Mouse (Mus musculus) cerebellum, postnatal 36 days (tissue): ENCODE data around the gene Ift172.

ENCODE experiments used
- DNase-seq, 2 experiments: peaks; one replicate each; pipeline ENCODE4 v3.0.0; 2021 to 2022; ENCODE audit warnings: mixed read lengths in 2 of 2

Ift172 gene

DNA sequence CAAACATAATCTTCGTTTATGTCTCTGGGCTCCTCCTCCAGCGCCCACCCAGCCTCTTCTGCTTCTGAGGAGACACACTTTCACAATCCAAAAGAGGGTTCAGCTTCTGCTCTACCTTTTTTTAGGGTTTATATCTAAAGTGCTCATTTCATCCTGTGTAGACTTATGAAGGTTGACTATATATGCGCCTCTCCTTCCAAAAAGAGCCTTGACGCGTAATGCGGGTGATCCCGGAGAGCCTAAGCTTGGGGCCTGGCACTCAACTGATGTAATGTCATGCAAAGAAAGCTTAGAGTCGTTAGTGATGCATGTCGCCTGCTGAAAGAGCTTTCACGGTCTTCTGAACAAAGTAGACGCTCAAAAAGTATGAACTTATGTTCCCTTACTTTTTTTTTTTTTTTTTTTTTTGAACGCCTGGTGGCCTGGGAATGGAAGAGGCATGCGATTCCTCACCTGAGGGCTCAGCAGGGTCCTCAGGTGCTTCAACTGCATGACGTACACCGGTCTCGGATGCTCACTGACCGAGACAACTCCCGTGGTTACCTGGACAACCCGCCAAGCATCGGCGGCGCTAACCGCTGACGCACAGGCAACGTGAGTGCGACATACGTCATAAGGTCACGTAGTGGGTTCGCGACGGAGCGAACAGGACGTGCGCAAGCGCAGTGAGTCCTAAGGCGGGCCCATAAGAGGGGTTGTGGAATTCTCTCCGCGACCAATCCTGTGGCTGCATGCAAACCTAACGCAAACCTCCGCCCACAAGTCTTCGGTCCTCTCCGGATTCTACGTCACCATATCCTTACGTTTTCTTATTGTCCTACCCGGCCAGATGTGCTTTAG lies at the start of gene Ift172:
Ift172 (minus strand) TSS at position 596 of the 840 bp plus-strand sequence.
- peak; percentile 95 to 96 for DNase-seq

DNA sequence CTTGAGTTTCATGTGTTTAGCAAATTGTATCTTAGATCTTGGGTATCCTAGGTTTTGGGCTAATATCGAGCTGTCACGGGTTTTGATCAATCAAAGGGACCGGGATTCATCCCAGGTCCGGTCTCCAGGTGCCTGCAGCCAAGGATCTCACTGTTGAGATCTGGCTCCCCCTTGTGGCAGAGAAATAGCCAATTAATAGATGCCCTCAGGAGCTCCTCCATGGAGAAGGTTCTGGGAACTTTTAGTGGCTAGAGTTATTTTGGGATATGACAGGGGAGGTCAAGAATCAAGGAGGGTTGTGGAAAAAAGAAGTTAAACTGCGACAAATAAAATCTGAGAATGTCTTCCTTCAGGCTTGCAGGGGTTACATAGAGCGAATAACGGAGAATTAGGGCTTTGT lies 37.3 kb upstream of the Ift172 start:
- DNase-seq = peak; percentile 54 to 70

DNA sequence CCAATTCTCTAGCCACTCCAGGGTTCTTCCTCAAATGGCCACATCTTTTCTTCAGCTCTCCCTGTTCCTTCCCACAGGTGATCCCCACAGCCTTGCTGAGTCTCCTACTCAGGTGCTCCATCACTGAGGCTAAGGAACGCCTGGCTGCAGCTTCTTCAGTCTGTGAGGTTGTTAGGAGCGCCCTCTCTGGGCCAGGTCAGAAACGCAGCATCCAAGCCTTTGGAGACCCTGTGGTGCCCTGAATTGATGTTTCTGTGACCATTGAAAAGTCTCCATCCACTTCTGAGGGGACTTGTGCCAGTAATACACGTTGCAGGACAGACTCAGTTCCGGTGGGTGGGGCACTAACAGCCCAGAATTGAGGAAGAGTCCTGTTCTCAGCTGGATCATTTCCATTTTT lies 35.9 kb upstream of the Ift172 start:
- DNase-seq = peak in 1 of 2 experiments; percentile 3

DNA sequence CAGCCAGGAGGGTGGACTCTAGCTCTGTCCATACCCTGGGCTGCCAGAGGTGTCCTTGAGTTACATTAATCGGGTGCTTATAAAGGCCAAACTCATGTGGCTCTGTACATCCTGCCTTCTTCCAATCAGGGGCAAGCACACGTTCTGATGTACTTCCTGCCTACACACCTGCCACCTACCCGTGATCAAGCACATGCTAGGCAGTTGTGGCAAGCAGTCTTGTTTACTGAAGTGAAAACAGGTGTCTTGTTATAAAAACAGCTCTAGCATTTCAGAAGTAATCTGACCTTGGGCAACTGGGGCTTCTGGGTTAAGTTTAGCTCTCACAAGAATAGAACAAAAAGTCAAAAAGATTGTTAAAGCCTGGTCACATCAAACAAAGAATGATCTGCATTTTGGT lies 33.2 kb upstream of the Ift172 start:
- DNase-seq = no peak

DNA sequence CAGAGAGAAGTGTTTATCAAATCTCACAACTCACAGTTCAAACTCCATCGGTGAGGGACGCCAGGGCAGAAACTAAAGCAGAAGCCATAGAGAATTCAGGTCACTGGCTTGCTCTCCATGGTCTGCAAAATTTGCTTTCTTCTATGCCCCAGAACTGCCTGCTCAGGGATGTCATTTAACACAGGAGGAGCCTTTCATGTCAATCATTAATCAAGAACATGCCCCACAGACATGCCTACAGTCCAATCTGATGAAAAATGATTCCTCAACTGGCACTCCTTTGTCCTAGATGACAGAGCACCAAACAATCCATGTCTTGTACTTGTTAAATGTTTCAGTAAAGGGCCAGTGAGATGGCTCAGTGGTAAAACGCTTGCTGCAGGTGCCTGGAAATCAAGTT lies 31.9 kb upstream of the Ift172 start:
- DNase-seq = no peak

DNA sequence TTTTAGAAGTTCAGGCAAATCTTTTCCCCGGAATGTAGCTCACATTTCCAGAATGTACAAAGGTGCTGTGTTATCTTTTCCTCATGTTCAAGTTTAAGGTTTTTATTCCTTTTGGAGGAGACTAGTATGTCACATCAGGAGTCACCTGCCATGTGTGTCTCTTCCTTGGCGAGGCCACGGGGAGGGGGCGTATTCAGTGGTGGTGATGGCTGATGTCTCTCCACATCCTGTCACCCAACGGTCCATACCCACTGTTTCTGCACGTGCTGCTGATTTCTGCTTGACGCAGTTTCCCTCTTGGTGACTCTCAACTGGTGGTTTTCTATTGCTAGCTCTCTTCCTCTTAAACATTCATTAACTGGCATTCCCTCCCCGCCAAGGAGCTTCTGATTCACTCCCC lies 21.9 kb upstream of the Ift172 start:
- DNase-seq = no peak

DNA sequence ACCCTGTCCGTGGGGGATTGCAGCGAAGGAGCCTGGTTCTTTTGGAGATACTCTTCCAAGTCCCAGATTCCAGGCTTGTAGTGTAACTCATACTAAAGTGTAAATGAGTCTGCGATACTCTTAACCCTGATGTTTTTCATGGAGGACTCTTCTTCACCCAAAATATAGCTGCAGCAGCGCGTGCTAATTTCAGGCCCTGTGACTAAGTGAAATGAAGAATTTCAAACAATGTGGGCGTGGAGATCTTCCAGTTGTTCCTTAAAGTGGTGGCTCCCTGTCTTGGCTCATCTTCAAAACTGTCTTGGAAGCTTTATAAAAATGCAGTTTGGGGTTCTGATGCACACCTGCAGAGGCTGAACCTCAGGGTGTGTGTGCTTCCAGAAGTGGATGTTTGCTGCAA lies 12.2 kb upstream of the Ift172 start:
- no peak for DNase-seq

DNA sequence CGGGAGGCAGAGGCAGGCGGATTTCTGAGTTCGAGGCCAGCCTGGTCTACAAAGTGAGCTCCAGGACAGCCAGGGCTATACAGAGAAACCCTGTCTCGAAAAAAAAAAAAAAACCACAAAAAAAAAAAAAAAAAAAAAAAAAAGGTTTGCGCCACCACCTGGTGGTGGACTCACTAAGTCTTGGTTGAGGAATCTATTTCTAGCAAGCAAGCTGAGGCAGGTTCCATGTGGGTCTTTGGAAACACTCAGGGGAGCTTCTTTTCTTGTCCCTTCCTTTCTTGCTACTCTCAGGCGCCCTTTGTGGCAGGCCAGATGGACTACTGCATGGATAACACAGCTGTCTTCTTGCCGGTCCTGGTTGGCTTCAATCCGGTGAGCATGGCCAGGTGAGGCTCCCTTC lies 10.9 kb upstream of the Ift172 start:
- DNase-seq = no peak

DNA sequence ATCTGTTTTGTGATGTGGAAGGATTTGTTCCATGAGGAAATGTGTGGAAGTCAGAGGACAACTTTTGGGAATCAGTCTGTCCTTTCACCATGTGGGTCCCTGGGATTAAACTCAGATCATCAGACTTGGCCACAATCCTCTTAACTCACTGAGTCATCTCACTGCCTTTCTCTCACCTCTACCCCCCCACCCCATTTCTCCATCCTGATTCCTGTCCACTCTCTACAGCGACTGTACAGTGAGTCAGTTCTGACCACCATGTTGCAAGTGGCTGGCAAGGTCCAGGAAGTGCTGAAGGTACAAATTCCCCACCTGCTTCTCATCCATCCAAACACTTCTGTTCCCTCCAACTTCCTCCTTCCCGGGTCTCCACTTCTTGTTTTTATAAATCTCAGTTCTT lies 7.6 kb upstream of the Ift172 start:
- DNase-seq = no peak

DNA sequence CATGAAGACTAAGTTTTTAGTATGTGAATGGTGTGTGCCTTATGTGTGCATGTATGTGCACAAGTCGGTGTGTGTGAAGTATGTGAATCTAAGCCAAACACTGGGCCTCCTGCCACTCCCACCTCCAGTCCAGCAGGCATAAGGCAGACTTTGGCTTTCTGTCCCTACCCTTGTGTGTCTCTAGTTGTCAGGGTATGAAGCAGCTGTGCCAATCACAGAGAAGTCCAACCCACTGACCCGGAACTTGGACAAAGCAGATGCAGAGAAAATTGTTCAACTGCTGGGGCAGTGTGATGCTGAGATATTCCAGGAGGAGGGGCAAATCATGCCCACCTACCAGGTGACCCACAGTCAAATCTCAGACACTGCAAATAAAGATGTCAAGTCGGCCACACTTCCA lies 7.1 kb upstream of the Ift172 start:
- no peak for DNase-seq

DNA sequence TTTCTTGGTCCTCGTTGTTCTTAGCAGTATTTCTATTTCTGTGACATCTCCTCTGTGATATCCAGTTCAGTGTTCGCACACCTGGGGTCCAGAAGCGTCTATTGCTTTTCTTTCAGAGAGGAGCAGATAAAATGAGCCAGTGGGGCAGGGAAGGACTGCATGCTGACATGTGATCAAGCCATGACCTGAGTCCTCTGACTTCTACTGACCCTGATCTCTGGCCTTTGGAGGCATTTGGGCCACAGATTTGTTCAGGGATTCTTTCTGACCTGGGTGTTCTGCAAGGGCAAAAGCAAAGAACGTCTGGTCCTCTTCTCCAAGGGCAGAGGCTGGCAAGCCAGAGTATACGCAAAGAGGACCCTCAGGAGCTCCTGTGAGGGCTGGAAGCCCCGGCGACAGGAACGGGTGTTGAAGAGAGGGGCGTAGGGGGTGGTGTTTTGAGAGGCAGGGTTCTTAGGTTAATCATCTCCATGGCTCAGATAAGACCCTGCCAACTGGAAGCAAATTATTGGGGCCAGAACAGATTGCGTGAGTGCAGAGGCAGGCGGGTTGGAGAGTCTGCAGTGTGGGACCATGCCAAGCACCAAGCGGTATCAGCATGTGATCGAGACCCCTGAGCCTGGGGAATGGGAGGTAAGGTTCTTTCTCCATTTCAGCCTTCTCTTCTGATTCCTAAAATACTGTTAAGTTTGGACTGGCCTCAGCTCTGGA lies 6.3 kb upstream of the Ift172 start, which contains the start of gene Gckr:
Gckr (plus strand) TSS at position 397 of the 711 bp plus-strand sequence.
- no peak for DNase-seq

DNA sequence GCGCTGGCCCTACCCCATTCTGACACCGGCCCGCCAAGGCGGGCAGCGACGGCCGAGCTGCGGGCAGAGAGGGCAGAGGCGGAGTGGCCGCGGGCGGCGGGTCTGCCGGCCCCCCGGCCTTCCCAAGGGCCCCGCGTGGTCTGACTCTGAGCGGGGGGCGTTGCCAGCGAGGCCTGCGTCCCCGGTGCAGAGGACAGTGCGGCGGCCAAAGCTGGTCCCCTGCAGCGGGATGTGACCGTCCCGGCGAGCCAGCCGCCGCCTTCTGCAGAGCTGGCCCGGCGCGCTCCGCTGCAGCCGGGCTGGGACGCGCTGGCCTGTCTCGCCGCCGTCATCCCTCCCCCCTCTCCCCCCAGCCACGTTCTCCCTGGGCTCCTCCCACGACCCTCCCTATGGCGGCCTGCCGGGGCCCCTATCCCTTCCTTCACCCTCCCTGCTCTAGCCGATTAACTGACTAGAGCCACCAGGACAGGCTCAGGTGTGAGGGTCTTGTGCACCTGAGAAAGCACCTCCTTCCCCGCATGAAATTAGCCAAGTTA lies 4.8 kb upstream of the Ift172 start, which contains the start of gene Fndc4:
Fndc4 (minus strand) TSS at position 475 of the 536 bp plus-strand sequence.
- DNase-seq = peak; percentile 63 to 73

DNA sequence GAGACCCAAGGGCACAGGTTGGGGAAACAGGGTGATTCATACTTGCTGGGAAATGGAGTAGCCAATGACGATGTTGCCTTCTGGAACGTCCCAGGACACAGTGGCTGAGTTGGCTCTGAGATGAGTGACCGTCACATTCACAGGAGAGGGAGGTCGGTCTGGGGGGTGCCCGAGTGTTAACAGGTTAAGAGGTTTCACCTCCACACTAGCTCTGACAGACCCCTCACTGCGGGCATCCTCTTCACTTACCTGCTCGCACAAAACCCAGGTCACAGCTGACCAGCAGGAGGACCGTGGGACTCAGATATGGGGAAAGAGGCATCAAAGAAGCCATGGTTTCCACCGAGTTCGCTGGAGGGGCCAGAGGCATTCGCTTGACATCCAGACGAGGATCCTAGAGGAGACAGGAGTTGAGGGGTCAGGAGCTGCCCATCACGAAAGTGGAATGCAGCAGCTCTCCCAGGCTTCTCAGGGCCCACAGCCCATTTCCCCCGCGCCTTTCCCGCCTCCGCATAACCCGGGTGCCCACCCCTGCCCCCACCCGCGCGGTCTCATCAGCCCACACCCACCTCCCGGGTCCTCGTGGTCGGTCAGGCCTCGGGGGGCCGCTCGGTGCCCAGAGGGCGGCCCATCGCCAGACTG lies 4.2 kb upstream of the Ift172 start:
- DNase-seq = peak; percentile 21 to 32

DNA sequence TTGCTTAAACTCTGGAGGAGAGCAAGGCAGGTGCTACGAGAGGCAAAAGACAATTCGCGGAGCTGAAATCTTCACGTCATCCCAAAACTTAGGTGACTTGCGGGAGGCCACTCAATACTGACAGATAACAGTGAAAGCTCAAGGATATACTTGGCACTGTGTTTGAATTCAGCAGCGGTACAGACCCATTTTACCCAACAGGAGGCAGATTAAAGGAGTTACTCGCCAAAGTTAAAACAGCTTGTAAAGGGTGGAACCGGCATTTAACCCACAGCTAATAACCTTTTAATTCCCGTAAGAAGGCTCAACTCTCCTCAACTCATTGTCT lies 409 bp upstream of the Ift172 start:
- DNase-seq = no peak

DNA sequence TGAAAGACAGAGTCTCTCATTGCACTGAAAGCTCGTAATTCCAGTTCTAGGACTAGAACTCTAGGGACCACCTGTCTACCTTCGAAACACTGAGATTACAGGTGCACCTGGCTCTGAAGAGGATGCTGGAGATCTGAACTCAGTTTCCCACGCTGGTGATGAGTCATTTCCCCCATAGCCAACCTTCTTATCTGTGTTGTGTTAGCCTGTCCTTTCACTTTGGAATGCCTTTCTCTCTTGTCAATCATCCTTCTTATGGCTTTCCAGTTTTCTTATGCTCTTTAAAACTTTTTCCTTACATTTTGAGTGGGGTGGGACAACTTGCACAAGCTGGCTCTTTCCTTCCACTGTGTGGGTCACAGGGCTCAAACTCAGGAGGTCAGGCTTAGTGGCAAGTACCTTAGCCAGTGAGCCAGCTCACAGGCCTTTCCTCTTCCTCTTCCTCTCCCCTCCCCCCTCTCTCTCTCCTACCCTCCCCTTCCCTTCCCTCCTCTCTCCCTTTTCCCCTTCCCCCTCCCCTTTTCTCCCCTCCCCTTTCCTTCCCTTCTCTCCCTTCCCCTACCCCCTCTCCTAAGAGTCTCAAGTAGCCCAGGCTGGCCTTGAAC lies 1.2 kb downstream of the Ift172 start:
- DNase-seq = no peak

DNA sequence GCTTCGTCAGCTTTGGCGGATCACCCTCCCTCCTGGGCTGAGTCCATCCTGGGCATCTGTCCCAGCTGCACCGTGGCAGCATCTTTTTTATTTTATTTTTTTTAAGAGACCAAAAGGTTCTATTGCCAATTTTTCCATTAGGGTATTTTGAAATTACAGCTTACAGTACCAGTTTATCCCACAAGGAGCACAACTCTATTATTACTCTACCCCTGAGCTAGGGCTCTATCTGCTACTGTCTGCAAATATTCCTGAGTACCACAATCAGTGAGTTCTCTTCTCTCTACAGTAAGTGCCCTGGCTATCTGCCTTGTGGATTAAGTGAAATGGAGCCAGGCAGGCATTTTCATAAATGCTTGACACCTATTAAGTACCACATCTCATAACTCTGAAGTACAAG lies 2.3 kb downstream of the Ift172 start:
- no peak for DNase-seq

DNA sequence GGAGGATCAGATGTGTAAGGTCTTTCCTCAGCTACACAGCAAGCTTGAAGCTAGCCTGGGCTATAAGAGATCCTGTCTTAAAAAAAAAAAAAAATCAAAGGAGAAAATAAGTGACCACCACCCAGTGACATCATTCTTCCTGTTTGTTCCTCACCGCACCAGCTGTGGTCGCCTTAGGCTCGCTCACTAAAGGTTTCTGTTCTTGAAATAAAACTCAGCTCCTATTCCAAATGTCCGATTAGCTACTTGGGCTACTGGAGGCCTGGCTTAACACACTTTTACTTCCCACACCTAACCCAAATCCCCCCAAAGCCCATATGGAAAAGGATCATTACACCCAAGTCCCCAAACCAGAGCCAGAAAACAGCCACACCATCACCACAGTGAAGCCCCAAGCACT lies 2.7 kb downstream of the Ift172 start:
- no peak for DNase-seq

DNA sequence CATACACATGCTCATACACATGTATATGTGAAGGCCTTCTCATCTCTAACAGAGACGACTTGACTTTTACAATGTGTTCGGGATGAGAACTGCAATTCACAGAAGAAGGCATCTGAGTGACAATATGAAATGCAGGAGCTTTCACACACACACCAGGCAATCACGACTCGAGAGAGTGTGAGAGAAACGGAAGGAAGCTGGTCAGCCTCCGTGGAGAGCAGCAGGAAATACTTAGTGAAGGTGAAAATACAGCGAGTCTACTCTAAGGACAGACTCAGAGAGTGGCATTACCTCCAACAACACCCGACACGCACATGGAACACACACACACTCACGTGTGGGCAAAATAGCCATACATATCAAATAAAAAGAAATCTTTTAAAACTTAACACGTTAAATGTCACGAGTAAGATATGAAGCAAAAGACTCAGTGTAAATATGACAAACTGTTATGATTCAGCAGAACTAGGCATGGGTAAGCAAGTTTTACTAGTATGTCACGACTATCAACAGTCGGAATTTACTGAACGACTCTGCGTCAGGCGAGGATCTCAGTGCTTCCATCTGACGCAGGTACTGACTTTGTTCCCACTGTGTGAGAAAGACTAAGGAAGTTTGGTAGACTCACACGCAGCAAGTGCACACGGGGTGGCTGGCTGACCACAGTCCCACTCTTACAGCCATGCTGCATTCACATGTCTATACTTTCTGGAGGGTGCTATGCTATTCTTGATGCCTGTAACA lies 11.5 kb downstream of the Ift172 start:
- DNase-seq = no peak

DNA sequence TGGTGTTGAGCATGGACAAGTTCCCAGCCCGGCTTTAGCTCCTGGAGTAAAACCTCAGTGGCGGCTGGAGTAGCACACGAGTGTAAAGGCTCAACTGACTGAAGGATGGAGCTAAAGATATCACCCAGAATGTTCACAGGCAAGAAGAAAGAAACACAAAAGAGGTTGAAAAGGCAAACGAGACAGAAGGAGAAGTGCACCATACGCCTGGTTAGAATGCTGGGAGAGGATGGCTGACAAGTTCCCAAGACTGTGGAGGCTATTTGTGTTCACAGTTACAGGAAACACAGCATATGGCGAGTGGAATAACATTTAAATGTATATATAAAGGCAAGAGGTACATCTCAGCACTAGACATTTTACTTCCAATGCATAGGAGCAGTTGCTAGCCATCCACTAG lies 17.9 kb downstream of the Ift172 start:
- DNase-seq = no peak

DNA sequence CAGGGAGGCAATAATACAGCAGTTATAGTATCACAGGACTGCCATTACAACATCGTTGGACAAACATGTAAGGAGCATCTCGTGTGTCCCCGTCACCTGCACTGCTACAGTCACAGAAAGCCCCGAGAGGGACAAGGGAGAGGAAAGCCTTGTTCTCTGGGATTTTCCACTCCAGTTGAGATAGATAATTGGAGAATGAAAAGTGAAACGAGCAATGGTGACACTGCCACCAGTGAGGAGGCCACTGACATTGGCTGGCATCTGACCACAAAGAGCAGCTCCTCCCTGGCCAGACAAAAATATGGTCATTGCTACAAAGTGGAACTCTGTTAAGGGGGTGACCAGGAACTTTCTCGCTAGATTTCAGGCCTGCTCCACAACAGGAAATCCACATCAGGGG lies 23.2 kb downstream of the Ift172 start:
- DNase-seq = no peak

DNA sequence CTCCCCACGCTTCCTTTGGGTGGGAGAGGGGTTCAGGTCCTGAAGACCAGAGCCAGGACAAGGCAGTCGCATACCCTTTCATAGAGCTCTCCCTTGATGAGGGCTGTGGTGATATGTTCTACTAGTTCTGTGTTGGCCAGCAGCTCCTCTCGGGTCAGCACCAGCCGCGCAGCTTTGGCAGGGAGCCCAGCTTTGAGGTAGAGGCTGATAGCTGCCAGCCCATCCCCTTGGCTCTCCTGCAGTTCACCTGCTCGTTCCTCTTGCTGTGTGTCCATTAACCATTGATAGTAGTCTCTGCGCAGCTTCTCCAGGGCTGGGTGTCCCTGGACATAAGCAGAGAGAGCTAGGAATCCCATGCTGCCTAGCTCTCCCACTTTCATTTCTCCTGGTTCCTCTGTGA lies 24.8 kb downstream of the Ift172 start:
- DNase-seq = peak; percentile 30 to 57

DNA sequence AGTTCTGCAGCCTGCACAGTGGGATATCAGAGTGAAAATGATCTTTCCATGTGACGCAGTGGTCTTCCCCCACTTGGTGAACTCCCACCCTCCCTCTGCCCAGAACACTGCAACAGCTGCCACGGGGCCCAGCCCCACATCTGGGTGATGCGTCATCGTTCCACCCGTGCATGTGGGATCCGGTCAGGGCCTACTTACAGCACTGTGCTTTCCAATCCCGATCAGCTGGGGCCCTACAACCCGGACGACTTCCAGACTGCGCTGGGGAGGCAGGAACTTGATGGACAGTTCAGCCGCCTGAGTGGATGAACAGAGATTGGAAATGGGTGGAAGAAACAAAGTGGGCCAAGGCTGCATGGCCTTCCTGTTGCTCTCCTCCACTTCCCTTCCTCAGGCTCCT lies 33.3 kb downstream of the Ift172 start:
- no peak for DNase-seq
